Mouse (Mus musculus) thymus, postnatal 0 days (tissue): ENCODE measurements around the gene Man2a1. TPM values are rescaled to one million over a fixed set of nuclear protein-coding genes. Genes with fewer than 3 reads are reported as not detected.

Source experiments
- DNase-seq: peaks from one replicate; pipeline ENCODE4 v3.0.0-alpha.2; 2015; ENCODE audit warnings: low spot score
- polyA plus RNA-seq: library from polyadenylated mRNA; unstranded; fragments of >200 nt; fragmentation: Nextera tagmentation; extraction: Ambion mirVana; gene quantifications from 2 replicates; pipeline ENCODE4 v1.2.1, GENCODE M21; 2015

The Man2a1 gene
- polyA plus RNA-seq, 1 experiment from 2014 or later: 13.9 TPM

DNA sequence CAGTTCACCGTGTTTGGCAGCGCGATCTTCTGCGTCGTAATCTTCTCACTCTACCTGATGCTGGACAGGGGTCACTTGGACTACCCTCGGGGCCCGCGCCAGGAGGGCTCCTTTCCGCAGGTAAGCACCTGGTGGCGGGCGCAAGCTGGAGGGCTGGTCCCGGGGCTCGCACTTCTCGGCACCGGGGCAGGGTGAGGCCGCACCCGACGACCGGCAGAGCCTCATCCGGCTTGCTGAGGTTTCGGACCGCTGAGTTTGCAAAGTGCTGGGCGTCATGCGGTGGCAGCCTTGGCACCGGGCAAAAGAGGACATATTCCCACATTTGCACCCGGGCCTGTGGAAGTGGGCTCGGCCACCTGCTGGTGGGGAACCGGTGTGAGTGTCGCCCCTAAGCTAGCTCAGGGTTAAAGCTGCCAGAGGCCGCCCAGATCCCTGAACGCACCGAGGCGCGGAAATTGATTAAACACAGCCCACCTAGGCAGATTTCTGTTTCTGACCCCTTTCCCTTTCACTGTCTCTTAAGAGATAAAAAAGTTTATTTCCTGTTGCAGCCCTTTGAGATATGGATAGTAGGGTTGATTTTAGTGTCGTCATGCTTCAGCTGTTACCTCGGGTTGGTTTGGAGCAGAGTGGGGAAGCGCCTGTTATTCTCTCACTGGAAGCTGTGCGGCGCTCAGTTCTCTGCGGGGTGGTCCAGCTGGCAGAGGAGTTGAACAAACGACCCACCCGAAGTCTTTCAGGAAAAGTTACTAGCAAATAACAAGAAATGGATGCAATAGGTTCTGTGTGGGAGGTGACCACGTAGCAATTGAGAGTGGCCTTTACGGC lies 1.4 kb downstream of the Man2a1 start:
- DNase-seq: peak; percentile 74

DNA sequence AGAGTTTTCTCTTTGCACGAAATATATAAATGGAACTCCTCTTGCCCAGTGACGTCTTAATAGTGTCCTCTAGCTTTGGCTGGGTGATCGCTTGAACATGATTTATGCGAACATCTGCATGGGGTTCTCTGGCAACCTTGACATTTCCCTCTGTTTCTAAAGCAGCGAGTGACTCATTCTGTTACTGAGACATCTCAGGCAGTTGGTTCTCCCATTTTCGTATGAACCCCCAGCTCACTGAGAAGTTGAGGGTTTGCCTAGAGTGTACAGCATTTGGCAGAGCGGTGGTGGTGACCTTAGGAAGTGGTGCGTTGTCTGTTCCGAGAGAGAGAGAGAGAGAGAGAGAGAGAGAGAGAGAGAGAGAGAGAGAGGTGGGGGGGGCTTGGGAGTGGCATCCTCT lies 2.6 kb downstream of the Man2a1 start:
- DNase-seq: no peak

DNA sequence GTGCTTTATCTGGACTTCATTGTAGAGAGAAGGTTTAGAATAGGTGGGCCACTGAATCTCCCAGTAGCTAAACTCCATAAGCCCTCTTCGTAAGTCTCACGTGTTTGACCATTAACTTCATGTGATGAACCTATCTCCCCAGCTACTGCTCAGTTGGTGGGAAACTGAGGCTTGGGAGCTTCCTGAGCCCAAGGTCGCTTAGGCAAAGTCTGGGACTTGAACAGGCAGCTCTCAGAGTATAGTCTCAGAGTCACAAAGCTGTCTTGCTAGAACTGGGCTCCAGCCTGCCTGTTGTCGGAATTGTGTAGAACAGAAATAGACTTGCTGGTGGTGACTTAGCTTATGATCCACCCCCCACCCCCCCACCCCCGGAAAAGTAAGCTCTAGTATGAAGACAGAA lies 3.0 kb downstream of the Man2a1 start:
- DNase-seq: no peak

DNA sequence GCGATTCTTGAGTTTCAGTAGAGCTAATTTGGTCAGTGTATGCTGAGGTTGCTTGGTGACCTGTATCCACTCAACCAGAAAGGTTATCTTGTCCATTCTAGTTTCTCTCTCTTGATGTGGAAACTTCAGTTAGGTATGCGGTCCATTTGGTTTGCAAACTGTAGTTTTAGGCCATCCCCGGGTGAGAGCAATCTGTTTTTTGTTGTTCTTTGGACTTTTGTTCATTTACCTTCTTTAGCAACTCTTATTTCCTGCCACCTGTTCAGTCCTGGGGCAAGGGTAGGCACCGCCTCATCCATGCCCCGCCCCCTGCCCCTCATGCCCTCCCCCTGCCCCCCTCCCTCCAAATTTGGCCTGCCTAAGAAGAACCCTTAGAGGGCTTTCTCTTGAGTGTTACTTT lies 3.6 kb downstream of the Man2a1 start:
- DNase-seq: peak; percentile 58

DNA sequence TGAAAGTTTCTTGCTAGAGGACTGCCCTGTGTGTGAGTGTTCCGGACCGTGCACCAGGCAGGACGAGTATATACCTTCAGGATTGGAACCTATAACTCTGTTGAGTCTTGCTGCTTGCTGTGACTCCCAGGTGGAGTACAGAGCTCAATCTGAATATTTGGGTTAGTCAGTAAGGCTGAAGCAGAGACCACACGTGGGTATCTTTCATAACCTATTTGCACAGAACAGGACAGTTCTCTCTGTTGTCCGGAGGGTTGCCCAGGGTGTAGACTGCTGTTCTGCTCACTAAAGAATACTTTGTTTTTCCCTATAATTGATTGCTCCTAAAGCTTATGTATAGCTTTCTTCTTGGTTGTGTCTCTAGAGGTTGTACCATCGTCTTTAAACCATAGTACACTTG lies 7.7 kb downstream of the Man2a1 start:
- no peak for DNase-seq

DNA sequence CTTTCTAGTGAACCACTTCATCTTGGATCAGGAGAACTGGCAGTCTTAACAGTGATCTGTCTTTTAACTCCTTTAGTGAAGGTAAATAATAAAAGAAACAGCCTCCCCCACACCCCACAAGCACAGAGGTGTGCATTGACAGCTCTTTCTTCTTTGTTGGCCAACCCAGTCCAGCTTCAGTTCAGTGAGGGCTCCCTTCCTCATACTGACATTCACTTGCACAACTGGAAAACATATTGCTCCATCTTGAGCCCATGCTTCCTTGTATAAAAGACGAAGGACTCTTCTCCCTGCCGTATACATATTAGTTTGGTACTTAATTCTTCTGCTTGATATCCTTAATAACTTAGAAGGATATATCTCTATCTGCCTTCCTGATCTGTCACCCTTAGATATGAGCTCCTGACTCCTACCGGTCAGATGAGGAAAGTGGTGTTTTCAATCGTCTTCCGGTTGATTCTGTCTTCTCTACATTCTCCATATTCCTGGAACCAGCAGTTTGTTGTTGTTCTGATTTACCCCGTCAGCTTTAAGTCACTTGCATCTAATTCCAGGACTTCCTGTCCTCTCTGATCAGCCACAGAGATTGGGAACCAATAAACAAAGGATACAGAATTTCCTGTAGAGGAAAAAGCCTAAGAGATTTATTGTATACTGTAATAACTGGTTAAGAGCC lies 8.5 kb downstream of the Man2a1 start:
- no peak for DNase-seq

DNA sequence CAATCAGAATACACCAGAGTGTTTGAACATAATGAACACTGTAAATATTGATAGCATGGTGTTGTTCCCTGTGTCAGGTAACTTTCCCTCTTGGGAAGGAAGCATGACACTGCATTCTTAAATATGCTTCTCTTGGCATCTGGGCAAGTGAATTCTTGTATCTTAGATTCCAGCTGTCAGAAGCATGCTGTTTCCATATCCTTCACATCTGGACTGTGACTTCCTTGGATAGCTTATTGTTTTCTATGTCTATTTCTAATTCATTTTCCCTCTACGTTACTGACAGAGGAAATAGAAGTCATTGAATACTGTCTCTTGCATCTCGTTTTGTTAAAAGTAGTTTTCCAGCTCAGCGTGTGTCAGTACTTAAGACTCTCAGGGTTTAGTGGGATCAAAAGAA lies 9.2 kb downstream of the Man2a1 start:
- no peak for DNase-seq

DNA sequence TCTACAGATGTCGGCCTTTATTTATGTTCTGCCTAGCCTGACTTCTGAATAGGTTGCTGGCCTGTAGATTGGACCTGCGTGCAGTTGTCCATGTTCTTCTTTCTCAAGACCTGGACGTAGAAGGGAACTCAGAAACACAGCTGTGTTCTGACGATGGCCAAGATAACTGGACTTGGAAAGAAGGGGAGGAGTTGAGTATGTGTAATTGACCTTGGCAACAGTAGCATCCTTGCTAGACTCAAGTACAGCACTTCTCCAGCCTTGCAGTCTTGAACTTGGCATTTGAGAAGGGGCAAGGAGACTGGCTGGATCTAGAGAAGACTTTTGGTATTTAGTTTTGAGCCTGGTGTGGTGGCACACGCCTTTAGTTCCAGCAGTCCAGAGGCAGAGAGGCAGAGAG lies 10.9 kb downstream of the Man2a1 start:
- no peak for DNase-seq

DNA sequence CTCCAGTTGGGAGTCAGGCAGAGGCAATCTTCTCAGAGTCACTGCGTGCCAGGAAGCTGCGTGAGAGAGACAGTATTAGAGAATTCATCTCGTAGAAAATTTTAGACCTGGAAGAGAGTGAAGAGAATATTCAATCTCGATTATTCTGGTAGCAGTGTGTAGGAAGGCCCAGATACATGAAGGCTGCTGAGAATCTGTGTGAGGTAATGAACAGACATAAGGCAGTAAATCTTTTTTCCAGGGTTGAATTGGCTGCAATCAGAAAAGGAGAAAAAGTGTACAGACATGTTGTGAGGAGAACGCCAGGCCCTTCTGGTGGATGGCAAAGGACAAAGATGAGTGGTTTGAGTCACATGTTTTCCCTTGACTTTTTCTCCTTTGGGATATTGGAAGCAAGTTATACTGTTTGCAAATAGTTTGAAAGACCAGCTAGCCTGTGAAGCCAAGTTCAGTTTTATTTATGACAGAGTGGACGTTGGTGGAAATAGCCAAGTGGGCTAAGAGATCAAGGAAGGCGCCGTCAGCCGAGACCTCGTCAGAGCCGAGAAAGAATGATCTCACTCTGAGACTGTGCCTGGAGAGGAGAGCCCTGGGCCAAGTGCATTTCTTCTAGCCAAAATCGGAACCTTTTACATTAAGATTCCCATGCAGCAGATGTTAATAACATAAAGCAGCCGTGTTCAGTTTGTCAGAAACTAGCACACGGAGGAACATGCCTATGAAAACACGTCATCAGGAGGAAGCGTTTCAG lies 11.8 kb downstream of the Man2a1 start:
- no peak for DNase-seq

DNA sequence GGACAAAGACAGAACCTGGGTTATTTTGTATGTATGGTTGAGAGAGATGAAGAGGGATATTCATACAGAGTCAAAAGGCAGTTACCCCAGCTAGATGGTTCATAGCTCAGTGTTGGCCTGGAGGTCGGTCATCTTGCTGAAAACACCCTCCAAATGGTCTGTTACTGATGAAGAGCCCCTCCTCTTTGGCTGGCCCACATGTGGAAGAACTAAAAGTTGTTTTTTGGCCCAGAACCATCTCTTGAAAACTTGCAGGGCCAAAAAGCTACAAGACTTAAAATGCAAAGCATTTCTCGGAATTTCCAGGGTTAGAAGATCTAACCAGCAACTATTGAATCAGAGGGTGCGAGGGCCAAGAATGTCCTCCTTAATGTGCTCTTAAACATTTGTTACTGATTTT lies 12.4 kb downstream of the Man2a1 start:
- DNase-seq: no peak

DNA sequence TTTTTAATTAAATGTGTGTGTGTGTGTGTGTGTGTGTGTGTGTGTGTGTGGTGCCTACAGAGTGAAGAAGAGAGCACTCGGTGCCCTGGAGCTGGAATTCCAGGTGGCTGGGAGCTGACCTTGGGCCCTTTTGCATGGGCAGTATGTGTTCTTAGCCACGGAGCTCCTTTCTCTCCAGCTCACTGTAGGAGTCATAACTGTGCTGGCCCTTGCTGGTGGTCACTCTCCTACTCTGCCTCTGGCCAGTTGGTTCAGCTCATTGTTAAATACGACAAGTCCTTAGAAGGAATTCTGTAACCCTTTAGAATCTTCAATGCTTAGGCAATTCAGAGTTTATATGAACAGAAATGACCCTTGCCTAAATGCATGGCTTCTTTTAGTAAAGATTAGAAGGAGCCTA lies 12.8 kb downstream of the Man2a1 start:
- DNase-seq: no peak

DNA sequence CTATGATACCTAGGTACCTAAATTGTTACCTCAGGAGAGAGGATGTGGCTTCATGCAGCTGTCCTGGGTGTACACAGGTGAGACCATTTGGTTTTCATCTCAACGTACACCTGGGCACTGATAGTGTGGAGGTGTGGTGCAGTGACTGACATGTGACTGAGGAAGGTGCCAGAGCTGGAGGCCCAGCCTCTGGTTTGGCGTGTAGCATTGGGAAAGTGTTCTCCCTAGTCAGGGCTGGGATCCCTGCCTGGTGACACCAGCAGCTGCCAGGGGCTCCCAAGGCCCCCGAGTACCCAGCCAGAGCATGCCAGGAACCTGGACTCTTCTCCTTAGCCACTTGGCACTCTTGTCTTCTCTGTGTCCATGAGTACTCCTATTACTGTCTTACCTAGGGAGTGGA lies 14.3 kb downstream of the Man2a1 start:
- no peak for DNase-seq

DNA sequence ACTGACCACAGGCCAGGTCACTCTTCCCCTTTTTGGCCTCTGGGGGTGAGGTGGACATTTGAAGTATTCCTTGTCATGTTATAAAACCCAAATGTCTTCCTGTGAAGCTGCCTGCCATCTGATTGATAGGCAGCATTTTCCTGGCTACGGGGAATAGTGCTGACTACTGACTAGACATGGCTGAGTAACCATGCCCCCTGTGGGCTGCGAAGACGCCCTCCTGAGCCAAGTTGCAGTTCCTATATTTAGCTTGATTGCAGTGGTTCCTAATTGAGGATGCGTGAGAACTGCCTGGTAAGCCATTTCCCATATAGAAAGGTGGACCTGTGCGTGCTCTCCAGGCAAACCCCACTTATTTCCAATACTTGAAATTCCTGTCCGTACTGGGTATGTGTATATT lies 14.9 kb downstream of the Man2a1 start:
- no peak for DNase-seq

DNA sequence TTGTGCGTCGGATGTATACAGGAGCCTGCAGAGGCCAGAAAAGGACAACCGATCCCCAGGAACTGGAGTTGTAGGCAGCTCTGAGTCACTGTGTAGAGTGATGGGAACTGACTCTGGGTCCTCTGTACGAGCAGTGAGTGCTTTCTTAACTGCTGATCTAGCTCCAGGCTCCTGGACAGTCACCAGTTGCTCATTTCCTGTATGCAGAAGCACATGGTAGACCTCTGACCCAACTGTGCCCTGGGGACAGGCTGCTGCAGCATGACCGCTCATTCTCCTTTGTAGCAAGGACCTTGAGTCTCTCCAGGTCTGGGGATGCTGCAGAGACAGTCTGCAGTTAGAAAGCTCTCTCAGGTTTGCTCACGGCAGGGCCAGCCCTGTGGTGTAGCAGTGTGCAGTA lies 15.7 kb downstream of the Man2a1 start:
- no peak for DNase-seq

DNA sequence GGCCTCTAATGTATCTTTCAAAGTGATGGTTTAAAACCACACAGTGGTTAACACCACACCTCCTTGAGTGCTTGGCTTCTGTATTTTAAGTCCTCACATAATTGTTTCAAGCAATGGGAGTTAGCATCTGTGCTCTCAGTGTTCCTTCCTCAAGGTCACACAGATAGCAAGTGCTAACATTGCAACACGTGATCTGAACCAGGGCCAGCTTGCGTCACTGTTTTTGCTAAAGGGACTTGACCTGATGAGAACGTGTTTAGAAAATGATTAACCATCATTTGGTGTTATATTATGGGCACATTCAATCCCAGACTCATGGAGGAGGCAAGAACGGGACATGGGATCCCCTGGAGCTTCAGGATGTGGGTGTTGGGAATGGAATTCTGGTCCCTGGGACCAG lies 17.3 kb downstream of the Man2a1 start:
- DNase-seq: no peak

DNA sequence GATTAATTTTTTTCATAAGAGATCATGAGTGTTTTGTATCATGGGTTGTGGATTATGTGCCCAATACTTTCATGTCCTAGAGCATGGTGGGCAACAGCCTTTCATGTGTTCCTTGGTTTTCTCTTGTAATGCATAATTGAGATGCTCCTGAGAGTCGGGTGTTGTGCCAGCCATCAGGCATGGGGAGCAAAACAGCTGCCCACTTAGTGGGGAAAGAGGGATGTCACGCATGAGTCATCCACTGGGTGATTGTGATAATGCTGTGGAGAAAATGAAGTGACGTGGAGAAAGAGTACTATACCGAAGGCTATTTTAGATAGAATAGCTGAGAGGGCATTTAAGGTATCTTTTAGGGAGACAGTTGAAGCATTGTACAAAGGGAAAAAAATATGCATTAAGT lies 18.5 kb downstream of the Man2a1 start:
- DNase-seq: no peak

DNA sequence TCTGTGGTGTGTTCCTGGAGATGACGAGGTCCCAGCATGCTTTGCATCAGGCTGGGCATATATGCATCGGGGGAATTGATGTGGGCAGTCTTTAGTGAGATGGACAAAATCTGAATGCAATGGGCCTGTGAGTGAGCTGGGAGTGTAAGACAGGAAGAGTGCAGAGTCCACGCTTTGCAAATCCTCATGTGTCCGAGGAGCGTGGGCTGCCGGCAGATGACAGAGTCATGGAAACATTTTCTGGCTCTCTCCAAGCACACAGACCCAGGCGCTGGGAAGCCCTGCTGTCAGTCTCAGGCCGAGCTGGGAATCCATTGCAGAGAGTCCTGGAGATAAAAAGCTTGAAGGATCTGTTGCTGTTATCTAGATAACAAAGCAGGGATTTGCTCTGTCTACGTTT lies 19.6 kb downstream of the Man2a1 start:
- no peak for DNase-seq

DNA sequence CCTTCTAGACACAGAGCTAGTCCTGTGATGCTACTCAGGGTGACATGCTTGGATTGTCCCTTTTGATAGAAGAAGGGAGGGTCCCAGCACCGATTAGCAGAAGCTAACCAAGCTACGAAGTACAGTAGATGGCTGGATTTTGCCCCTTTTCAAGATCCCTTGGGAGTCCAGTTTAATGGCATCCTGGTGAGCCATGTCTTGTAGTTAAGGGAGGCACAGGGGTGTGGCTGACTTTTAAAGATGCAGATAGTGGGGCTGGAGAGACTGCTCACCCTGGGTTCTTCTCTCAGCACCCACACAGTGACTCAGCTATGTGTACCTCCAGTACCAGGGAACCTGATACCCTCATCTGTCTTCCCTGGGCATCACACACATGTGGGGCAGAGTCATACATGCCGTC lies 20.1 kb downstream of the Man2a1 start:
- DNase-seq: no peak

DNA sequence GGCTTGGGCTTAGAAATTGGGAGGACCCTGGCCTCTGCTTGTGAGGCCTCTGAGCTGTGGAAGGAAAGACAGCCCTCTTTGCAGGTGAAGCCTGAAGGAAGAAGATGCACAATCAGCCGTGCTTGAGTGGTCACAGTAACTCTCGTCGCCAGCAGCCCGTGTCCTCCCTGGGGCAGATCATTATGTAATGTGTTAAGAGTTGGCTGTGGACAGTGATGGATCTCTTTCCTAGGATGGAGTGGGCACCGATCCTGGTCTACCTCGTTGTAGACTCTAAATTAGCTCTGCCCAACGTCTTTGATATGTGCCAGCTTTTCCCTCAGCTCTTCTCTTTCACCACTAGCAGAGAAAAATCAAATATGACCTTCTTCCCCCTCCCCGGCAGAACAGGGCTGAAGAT lies 20.7 kb downstream of the Man2a1 start:
- DNase-seq: no peak

DNA sequence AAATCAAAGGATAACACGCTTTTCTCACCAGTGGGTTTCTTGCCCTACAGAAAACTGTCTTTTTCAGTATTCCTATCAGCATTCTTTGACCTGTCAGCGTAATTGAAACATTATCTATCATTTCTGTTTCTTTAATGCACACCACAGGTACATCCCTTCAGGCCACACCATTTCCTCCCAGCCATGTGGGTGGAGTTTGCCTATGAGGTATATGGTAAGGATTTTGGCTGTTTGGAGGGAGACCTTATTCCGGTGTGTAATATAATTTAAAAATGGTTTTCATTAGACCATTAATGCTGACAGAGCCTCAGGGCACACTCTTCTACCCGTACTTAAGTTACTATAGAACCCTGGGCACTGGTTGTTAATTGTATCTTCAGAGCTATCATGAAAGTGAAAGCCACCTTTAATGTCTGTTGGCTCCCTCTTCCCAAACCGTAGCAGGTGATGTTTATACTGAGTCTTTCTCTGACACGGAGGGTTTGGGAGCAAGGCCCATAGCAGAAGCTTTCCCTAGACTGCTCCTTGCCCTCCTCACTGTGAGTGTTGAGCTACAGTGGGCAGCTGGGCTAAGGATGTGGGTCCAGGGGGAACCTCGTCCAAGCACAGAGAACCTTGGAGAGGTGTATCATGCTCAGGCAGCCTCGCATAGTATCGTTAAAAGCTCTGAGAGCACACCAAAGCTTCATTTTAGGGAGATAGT lies 21.3 kb downstream of the Man2a1 start:
- DNase-seq: no peak

DNA sequence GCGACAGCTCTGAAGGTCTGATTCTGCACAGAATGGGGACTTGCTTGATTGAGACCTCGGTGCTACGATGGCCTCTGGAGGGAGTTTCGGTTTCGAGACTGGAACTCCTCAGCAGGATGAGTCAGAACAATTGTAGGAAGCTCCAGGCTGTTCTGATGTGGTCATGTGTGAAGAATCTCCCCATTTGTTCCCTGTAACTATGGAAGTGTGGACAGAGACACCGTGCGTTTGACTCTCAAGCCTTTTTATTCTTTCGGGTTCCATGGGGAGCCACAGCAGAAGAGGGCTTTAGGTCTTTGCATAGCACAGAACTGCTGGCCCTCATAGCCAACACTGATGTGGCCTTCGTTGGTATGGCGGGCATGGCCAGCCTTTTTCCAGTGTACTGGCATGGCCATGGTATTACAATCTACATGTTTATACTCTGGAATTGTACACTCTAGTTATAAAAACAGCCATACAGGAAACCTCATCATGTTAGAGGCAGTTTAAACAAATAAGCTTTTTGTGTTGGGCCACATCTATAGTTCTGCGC lies 21.9 kb downstream of the Man2a1 start:
- DNase-seq: no peak

DNA sequence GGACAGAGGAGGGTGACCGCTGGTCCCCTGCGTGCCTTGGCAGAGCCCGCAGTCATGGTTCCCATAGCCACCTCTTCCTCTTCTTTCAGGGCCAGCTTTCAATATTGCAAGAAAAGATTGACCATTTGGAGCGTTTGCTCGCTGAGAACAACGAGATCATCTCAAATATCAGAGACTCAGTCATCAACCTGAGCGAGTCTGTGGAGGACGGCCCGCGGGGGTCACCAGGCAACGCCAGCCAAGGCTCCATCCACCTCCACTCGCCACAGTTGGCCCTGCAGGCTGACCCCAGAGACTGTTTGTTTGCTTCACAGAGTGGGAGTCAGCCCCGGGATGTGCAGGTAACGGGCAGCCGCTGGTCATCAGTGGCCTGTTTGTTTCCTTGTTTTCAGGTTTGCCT lies 23.9 kb downstream of the Man2a1 start:
- DNase-seq: no peak
